Mouse (Mus musculus): ENCODE data around the gene Kcp.
A peak's percentile ranks its signal among the peaks of the same experiment; 100 is the strongest.

The Kcp gene

DNA sequence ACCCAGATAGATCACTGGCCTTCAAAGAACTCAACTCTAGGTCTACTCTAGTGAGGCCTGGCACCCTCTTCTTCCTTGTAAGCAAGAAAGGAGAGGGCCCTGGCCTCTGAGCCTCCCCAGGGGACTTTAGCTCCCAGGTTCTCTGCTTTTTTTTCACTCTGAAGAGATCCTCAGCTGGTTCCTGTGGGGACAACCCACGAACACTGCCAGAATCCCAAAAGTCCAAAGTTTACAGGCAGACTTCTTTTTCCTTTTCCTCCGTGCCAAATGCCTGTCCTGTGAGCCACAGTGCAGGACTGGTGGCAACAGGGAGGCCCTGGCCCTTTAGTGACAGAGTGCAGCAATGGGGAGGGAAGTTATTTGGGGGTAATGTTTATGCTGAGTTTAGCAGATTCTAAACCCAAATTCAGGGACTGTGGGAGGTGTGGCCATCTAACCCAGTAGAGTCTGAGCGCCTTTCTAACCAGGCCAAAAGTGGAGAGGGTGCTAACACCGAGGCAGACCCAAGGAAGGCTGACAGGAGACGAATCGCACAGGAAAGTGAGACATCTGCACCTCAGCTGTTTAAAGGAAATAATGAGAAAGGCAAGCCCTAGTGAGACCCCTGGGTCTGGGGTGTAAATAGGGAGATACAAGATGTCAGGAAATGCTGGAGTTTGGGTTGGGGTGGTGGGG is 15.0 kb upstream of the Kcp start:
- DNase-seq = no peak

DNA sequence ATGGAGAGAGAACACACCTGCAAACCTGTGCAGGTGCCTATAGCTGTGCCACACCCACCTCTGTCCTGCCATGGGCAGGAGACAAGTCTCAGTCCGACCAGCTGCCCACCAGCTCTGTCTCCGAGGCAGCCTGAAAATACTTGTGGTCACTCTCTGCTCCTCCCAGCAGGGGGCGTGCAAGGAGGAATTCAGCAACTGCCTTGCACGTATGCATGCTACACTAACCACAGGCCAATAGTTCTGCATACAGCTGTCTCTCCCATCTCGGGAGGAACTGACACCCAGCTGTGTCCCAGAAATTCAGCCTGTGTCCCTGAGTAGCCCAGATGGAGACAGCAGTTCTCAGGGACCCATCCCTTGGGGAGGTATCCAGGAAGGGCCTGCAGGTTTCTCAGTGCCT is 9.4 kb upstream of the Kcp start:
- DNase-seq = peak; percentile 75 to 85

DNA sequence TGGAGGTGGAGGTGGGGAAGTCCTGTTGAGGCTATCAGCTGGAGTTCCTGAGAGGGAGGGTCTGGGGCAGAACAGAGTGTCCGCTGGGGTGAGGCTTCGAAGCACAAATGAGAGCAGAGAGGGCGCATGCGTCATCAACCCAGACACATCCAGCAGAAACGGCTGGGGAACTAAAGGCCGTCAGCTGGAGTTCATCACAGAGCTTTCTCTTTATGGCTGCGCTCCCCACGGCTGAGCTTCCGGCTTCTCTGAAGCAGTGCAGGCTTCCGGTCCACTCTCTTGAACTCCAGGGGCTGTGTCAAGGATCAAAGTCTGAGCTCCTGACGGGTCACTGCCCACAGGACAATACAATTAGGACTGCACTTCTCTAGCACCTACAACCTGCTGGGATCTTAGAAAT is 5.5 kb upstream of the Kcp start:
- DNase-seq = peak in 1 of 2 experiments; percentile 23

DNA sequence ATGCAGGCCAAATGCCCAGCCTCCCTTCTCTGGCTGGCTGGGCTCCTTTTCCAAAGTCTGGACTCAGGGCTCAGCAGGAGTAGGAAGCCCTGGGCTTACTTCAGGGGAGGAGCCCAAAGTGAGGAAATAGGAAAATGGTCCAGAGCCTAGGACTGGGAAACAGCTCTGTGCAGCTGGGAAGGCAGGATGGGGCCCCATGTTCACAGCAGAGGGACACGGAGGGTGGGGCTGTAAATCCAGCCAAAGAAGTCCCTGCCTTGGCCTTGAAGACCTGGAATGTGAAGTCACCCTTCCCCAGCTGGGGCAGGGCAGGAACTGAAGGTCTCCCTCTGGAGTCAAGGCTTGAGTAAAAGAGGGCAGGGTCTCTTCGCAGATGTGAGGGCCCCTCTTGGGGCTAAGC is 1.3 kb upstream of the Kcp start:
- no peak for DNase-seq

DNA sequence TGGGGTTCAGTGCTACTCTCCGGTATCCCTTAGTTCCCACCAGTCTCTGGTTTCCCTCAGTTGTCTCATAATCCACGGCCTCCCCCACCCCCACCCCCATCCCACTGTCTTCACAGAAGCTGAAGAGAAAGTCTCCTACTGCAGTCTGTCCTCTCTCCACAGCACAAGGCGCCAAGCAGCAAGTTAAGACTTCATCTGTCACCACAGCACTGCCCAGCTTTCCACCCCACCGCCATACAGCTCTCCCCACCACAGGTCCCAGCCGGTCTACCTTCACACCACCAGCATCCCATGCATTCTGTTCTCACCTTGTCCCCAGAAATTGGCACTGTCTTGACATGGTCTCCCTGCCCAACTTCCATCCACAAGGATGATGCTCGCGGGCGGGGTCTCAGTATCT is 918 bp downstream of the Kcp start:
- no peak for DNase-seq

DNA sequence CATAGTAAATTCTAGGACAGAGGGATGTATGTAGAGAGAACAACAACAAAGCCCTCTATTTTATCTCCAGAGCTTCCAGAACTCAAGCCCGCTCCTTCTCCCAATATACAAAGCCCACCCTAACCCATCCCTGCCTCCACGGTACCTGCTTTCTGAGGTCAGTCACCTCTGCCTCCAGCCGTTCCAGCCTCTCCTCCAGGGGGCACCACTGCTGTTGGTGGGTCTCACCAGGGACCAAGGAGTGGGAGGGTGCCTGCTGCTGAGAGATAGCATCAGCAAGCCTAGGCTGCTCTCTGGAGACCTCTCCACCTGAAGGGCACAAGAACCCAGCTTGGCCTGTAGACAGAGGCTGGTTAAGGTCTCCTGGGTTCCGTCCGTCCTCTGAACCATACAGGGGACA is 2.3 kb downstream of the Kcp start:
- DNase-seq = no peak

DNA sequence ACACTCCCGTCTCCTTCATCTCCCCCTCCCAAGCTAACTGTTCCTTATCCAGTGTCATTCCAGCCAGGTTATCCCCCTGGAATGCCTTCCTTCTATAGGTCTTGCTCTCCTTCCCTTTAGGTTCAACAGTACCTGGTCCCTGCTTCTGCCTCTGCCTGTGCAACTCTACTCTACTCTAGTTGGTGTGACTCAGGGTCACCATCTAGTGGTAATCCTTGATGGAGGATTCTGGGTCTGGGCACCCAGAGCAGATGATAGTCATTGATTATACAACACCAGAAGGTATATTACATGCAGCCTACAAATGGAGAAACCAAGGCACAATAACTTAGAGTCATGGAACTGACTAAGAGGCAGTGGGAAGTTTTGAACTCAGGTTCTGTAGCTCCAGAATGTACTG is 6.2 kb downstream of the Kcp start:
- no peak for DNase-seq

DNA sequence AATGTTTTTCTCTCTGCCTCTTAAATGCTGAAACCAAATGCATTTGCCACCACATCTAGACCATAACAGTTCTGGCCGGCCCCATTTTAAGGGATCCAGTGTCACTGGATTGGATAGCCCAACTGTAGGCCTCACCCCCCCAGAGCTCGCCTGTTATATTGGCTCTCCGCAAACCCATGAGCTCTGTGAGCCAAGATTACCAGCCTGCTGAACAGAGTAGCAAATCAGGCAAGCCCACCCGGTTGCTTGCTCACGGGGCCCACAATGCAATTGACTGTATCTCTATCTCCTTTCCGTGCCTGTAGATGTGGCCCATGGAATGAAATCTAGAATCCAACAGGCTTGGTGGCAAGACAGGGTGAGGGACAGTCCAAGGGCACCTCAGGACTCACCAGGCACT is 6.9 kb downstream of the Kcp start:
- no peak for DNase-seq

DNA sequence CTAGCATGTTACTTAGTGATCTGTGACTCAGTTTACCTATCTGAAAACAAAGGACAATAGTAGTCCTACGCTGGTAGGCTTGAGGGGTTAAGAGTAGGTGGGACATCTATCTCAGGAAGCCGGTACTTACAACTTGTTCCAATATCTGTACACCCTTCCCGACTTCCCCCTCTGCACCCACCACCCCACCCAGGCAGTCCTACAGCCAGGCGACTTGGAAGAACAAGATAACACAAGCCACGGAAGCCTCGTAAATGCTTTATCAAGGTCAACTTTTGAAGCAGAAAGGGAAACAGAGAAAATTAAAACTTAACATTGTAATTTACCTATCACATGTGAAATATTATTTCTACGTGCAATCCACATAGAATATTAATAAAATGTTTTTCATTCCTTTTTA is 7.6 kb downstream of the Kcp start:
- DNase-seq = no peak

DNA sequence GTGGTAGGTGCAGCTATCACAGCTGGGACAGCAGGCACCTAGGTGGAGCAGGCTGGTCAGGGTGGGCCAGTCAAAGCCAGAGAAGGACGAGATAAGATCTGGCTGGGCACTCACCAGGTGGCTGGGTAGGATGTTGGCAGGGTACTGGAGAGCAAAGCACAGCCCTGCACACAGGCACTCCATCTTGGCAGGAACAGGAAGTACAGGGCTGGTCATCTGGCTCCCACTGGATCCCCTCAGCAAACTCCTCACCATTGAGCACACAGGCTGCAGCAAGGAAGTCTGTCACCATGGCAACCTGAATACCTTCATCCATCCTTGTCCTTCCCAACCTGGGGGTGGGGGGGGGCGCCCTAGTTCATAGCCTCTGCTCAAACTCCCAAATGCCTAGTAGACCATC is 10.0 kb downstream of the Kcp start:
- DNase-seq = no peak

DNA sequence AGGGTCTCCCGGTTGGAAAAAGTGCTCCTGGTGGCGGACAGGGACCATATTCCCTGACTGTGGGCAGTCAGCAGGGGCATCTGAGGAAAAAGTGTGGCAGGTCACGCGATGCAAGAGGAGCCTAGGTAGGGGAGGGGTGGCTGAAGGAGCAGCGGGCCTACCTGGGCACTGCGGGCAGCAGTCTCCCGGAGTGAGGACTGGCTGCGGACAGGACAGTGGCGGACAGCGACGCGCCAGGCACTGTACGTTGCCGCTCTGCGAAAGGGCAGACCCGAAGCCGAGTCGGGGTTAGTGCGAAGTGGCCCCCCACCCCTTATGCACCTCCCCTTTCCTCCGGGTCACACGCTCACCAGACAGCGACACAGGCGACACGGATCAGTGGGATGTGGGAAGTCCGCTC is 11.5 kb downstream of the Kcp start:
- DNase-seq = no peak

DNA sequence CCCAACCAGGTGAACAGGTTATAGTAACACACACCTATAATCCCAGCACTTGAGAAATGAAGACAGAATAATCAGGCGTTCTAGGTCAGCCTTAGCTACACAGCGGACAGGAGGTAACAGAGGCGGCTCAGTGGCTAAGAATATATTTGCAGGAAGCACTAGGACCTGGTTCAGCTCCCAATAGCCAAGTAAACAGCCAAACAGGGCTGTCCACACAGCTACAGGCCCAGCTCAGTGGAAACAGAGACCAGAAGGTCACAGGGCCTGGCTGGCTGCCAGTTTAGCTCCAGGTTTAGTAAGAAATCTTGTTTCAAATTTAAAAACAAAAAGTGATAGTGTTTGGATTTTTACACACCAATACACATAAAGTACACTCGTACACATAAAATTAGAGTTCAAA is 13.7 kb downstream of the Kcp start:
- DNase-seq = no peak

DNA sequence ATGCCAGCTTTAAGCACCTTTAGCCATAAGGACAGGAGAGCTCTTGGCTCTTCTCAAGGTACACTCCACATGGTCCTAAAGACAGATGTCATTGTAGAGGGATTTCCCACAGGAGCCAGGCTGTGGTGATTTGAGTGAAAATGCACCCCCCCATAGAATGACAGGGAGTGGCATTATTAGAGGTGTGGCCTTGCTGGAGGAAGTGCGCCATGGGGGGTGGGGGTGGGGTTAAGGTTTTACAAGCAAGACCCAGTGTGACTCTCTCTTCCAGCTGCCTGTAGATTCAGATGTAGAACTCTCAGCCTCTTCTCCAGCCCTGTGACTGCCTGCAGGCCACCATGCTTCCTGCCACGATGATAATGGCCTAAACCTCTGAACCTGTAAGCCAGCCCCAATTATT is 21.8 kb downstream of the Kcp start:
- no peak for DNase-seq

DNA sequence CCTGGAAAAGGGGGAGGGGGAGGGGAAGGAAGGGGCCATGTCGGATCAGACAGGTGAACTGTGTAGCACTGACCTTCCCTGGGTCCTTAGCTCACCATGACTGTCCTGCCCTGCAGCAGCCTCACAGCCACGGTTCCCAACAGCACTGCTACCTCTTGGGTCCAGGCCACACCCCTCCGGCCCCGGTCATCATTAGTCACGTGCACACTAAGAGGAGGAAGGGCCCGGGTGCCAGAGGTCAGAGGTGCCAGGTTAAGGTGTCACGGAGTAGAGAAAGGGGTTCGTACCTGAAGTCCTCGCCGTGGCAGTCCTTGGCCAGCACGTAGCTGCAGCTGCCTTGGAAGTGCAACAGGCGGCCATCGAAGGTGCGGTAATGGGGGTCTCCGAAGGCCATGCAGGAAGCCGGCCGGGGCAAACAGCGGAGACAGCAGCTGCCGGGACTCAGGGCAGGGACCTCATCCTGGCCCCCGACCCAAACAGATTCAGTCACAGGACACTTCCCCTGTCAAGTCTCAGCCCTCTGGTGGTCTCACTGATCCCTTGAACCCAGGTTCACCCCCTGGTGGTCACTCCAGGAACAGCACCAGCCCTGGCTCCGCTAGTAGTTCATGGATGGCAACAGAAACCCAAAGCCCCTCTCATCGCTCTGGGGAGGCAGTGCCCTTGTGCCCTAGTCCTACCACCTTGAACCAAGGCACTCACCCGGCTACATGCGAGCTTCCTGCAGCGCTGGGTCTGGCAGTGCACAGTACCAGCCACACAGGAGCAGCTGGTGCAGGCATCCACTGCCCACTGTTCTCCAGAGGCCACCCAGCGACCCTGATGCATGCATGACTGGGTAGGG is 22.8 kb downstream of the Kcp start:
- DNase-seq = peak; percentile 35 to 71

DNA sequence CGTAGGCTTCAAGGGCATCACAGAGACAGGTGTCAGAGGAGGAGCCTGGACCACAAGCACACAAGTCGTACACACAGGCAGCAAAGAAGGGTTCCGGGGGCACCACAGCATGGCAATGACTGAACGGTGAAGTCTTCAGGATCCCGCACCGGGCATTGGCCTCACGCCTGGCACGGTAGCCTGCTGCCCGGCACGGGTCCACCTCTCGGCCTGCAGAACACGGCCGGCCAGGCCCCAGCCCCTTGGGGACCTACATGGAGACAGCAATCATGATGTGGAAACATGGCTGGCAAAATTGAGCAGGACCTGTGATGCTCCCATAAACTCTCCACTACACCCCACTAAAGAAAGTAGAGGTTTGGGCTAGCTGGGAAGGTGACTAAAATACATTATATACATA is 25.1 kb downstream of the Kcp start:
- no peak for DNase-seq

DNA sequence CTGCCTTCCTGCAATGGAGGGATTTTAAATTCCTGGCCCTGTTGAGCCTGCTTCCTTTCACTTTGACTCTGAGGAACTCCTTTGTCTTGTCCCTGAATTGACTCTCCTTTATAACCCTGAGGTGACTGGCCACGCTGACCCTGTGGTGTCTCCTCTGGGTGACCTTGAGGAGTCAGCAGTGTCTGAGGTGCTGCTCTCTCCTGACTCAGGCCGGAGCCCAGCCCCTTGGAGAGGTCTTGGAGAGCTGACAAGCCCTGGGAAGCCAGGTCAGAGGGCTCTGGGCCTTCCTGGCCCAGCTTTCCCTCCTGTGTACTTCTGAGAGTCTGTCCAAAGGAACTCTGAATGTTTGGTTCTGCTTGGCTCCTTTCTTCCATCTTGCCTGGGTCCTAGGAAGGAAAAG is 33.0 kb downstream of the Kcp start:
- no peak for DNase-seq

DNA sequence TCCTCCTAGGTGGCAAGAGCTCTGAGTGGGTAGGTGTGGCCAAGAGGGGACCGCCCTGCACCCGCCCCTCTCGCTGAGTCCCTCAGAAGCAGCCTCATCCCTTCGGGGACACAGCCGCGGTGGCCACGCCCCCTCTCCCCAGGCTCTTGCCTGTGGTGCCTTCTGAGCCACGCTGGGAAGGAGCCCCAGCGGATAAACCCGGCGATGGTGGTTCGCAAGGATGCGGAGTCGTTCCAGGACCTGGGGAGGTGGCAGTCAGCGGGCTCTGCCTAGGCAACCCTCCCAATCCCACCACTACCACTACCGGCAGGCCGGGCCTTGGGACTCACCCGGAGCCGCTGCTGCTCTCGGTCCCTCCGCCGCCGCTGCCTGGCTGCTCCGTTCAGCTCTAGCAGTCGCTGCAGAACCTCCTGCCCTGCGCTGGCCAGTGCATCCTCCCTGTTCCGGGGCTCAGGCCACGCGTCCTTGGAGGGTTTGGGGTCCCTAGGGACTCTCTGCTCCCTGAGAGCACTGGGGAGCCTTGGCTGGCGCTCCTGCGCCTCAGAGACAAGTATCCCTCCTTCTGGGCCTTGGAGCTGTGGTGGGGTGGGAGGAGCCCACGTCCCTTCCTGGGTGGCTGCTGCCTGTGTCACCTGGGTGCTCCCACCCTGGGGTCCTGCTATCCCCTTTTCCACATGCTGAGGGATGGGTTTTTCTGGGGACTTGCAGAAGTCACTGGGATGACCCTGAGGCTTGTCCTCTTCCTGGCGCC is 33.6 kb downstream of the Kcp start:
- peak; percentile 58 to 73 for DNase-seq

DNA sequence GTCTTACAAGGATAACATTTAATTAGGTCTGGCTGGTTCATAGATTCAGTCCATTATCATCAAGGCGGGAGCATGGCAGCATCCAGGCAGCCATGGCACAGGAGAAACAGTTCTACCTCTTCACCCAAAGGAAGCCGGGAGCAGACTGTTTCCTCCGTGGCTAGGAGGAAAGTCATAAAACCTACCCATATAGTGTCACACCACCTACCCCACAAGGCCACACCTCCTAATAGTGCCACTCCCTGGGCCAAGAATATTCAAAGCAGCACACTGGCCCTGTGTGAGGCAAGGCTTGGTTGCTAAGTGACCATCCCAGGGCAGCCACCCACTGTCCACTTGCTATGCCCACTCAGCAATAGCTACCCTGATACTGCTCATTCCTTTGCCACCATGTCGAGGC is 36.6 kb downstream of the Kcp start, which contains the start of gene Atp6v1fnb:
Gene Atp6v1fnb (plus strand): TSS at position 301 of the 400 bp plus-strand sequence.
- no peak for DNase-seq

DNA sequence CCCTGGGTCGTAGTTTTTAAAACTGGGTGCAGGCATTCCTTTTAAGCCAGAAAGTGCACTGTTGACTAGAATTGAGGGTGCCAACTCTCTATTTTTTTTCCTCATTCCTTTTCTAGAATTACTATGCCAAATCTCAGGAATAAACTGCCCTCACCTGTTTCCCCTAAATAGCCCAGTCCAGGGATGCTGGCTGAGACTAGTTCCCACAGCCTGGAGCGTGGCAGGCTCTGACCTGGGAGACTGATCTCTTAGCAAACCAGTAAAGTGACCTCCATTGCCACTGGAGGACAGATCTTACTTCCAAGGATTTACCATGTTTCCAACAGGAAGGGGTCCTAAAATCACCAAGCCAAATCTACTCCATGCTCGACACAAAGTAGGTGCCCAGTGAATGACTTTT is 38.9 kb downstream of the Kcp start:
- no peak for DNase-seq

DNA sequence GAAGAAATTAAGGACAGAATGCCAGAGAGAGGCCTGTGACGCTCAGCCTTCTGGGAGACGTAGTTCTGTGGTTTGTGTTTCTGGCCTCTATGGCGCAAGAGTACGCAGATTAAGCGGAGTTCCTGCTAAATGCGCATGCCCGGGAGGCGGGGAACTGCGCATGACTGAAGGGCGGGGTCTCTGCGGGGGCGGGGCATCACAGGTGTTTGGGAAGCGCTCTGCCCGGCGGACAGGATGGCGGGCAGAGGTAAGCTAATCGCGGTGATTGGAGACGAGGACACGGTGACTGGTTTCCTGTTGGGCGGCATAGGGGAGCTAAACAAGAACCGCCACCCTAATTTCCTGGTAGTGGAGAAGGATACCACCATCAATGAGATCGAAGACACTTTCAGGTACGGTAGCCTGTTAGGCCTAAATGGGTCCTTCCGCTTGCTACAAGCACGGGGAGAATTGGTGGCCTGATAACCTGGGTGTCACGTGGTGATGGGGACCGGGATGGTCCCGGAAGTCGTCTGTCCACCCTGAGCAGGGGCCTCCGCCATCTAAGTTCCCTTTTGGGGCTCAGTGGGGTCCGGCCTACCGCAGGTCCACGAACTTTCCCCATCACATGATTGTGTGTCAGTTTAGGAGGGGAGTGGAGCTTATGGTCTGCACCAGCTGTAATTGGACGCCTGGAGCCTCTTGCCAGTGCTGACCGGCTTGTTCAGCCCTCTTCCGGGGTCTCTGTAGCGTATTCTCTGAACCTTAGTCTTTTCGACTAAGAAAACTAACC is 40.0 kb downstream of the Kcp start, which contains the start of gene Atp6v1f:
Gene Atp6v1f (plus strand): TSS at position 136 of the 772 bp plus-strand sequence.
- DNase-seq = peak; percentile 84 to 94

DNA sequence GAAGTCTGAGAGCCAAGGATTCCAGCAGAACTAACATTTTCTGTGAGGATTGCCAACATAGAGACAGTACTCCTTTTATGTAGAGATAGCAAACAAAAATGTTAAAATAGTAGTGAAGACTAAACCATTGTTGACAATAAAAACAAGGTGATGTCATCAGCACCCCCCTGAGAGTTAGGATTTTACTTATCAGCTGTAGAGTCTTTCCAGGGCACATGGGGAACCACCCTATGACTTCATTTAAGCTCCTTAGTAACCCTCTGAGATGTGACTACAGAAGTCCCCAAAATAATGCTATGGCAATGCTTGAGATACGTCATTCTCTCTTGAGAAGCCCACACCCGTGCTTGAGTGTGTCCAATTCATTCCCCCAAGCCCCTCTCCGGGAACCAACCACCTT is 44.4 kb downstream of the Kcp start:
- DNase-seq = no peak

DNA sequence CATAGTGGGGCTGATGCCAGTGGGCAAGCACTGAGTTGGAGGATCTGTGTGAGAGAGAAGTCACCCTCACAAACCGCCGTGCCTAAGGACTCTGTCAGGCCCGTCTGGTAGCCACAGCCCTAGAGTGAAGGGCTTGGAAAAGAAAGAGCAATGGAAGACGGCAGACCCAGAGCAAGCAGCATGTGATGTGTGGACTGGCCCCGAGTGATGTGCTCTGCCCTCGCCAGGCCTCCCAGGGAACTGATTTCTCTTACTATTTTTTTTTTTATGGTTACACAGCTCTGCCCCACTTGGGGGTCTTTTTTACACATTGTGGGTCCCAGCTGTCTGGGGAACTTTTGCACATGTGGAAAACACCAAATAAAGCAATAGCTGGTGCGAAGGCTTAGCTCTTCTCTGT is 46.2 kb downstream of the Kcp start:
- DNase-seq = no peak

DNA sequence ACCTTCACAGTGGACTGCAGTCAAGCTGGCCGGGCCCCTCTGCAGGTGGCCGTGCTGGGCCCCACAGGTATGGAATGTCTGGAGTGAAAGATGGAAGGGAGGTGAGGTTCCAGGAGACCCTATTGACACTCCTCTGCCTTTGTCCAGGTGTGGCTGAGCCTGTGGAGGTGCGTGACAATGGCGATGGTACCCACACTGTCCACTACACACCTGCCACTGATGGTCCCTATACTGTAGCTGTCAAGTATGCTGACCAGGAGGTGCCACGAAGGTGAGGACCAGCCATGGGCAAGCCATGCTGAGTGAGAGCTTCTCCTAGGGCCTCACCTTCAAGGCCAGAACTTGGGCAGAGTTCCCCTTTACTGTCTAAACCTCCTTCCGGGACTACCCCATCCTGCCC is 57.1 kb downstream of the Kcp start:
- no peak for DNase-seq

Data from spleen, adult 18-20 months (tissue).